Mouse (Mus musculus): Measurements from ENCODE around the gene Cdh16. TPM values are rescaled to one million over a fixed set of nuclear protein-coding genes. Genes with fewer than 3 reads are reported as not detected.
A peak's percentile ranks its signal among the peaks of the same experiment; 100 is the strongest.

Gene Cdh16
- total RNA-seq, 1 experiment, result not detected

DNA sequence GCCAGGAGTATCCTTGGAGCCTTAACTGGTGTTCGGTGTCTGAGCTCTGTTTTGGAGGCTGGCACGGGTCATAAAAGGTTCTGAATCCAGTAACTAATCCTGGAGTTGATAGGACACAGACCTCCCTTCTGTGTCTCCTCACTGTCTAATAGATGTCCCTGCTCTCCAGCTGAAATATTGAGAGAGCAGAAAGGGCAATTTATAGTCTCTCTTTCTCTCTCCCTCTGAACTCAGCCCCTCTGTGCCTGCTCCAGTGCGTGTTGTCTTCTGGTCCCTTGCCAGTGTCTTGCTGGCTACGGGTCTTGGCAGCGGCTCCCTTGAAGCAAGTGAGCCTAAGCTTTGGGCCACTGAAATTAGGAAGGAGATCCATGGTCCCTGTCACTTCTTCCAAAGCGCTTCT lies 26.5 kb downstream of the Cdh16 start:
- TF ChIP-seq ZNF384 (IDR thresholded peaks at IDR 0.05; ENCODE audit: low read depth, low read length) (no peak), MAFK (IDR thresholded peaks at IDR 0.05; ENCODE audit: insufficient read depth, low read depth, low read length) (no peak), HCFC1 (IDR thresholded peaks at IDR 0.05; ENCODE audit: borderline replicate concordance, insufficient read depth, low read length) (no peak), ZC3H11A (IDR thresholded peaks at IDR 0.05; ENCODE audit: borderline replicate concordance, low read depth, low read length) (no peak), CHD2 (IDR thresholded peaks at IDR 0.05; ENCODE audit: low read depth, low read length) (no peak)
- Histone ChIP-seq H3K36me3 (ENCODE audit: control insufficient read depth, insufficient read depth, low read length, poor library complexity, severe bottlenecking) (peaks cover 27% of the 10 kb centered on the region), H3K9me3 (ENCODE audit: control insufficient read depth, insufficient read depth, low read depth, low read length) (no peaks in the 10 kb centered on the region), H3K27ac (ENCODE audit: insufficient read depth, low read depth, low read length, poor library complexity, severe bottlenecking) (no peak overlapping the region), H3K4me1 (ENCODE audit: control insufficient read depth in 2 of 2, insufficient read depth in 2 of 2, low read length in 2 of 2, poor library complexity in 1 of 2) (peaks cover 3 to 9% of the 10 kb centered on the region in 2 experiments; a peak in 2 of 4 replicates), H3K9ac (ENCODE audit: insufficient read depth, low read depth, low read length, poor library complexity, severe bottlenecking) (no peak overlapping the region), H3K4me3 (ENCODE audit: insufficient read depth in 1 of 2, low read depth in 1 of 2, low read length in 2 of 2, poor library complexity in 1 of 2, severe bottlenecking in 1 of 2) (no peak overlapping the region)
- no peak for DNase-seq (ENCODE audit: low read depth, low spot score)
- in situ Hi-C loops (cut with MboI; ENCODE audit: low sequenced_read_pairs in 2 of 2, unreplicated experiment in 2 of 2), result no loop called here

DNA sequence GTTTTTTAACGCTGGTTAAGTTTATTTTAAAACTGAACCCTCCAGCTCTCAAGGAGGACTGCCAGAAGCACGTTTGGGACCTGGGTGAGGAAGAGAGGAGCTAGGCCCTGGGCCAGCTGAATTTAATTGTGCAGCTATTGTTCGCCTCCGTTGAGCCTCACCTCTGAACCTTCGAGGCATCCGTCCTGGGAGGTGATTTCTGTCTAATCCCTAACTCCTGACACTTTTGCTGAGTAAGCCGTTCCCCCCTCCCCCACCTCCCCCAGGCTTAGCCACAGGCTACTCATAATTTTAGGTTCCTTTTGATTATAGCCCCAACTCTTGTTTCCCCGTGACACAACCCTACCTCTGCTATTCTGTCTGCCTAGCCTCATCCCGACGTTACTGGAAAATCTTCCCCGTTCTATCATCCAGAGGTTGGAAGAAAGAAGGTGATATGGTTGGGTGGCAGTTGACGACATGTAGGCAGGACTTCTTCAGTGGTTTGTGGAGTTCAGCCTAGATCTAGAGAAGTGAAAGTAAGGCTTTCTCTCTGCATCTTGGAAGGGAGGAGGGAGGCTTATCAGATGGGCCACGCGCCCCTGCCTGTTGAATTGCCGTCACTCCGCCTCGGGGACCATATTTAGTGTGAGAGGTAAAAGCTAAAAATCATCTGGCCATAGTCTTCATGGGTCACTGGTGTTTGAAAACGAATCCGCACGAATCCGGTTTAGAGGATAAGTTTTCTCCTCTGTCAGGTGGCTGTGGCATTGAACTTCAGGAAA lies 28.2 kb downstream of the Cdh16 start:
- Histone ChIP-seq H3K9ac (ENCODE audit: insufficient read depth, low read depth, low read length, poor library complexity, severe bottlenecking) (no peak overlapping the region), H3K27ac (ENCODE audit: insufficient read depth, low read depth, low read length, poor library complexity, severe bottlenecking) (no peak overlapping the region), H3K9me3 (ENCODE audit: control insufficient read depth, insufficient read depth, low read depth, low read length) (no peaks in the 10 kb centered on the region), H3K4me1 (ENCODE audit: control insufficient read depth in 2 of 2, insufficient read depth in 2 of 2, low read length in 2 of 2, poor library complexity in 1 of 2) (peaks cover 4 to 5% of the 10 kb centered on the region in 2 experiments), H3K36me3 (ENCODE audit: control insufficient read depth, insufficient read depth, low read length, poor library complexity, severe bottlenecking) (peaks cover 27% of the 10 kb centered on the region), H3K4me3 (ENCODE audit: insufficient read depth in 1 of 2, low read depth in 1 of 2, low read length in 2 of 2, poor library complexity in 1 of 2, severe bottlenecking in 1 of 2) (no peak overlapping the region)
- in situ Hi-C loops (cut with MboI; ENCODE audit: low sequenced_read_pairs in 2 of 2, unreplicated experiment in 2 of 2), result no loop called here
- DNase-seq (ENCODE audit: low read depth, low spot score), result no peak
- peak; percentile 66; the same call in 1 of the 2 replicates for TF ChIP-seq MAFK (IDR thresholded peaks at IDR 0.05; ENCODE audit: insufficient read depth, low read depth, low read length)
- no peak for TF ChIP-seq CHD2 (IDR thresholded peaks at IDR 0.05; ENCODE audit: low read depth, low read length)

DNA sequence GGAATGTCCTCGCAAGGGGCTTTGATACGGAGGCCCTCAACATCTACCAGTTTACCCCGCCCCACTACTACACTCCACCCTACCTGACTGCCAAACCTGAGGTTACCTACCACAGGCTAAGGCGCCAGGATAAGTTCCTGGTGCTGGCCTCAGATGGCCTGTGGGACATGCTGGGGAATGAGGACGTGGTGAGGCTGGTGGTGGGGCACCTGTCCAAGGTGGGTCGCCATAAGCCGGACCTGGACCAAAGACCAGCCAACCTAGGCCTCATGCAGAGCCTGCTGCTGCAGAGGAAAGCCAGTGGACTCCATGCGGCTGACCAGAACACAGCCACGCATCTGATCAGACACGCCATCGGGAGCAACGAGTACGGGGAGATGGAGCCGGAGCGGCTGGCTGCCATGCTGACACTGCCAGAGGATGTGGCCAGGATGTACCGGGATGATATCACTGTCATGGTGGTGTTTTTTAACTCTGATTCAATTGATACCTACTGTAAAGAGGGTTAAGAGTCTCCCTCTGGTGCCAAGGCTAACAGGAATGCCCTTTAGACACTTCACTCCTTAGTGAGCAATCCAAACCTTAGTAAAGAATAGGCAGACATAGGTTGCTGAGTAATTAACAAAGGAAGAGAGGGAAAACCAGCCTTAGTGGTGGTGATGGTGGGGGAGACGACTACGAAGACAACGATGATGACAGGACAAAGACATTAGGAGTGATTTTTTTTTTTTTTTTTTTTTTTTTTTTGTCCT lies 29.4 kb downstream of the Cdh16 start:
- in situ Hi-C loops (cut with MboI; ENCODE audit: low sequenced_read_pairs in 2 of 2, unreplicated experiment in 2 of 2), result no loop called here
- no peak overlapping the region for H3K9ac ChIP-seq (ENCODE audit: insufficient read depth, low read depth, low read length, poor library complexity, severe bottlenecking)

DNA sequence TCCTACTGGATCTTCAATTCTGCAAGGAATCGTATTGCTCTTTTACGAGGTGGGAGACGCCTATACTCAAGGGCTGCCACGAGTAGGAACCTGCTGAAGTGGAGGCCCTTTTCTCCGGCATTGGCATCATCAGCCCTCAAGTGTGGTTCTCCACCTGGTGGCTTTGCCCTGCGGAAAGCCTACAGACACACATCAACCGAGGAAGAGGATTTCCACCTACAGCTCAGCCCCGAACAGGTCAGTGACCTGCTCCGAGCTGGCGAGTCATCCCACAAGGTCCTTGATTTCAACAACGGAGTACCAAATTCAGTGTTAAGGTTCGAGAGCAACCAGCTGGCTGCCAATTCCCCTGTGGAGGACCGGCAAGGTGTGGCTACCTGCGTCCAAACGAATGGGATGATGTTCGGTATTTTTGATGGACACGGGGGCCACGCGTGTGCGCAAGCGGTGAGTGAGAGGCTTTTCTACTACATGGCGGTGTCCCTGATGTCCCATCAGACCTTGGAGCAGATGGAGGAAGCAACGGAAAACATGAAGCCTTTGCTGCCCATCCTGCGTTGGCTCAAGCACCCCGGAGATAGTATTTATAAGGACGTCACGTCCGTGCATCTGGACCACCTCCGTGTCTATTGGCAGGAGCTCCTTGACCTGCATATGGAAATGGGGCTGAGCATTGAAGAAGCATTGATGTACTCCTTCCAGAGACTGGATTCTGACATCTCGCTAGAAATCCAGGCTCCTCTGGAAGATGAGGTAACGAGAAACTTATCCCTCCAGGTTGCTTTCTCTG lies 30.5 kb downstream of the Cdh16 start:
- H3K4me1 ChIP-seq (ENCODE audit: control insufficient read depth in 2 of 2, insufficient read depth in 2 of 2, low read length in 2 of 2, poor library complexity in 1 of 2), result peaks cover 8% of the 10 kb centered on the region in 2 experiments; a peak in 3 of 4 replicates
- TF ChIP-seq CHD2 (IDR thresholded peaks at IDR 0.05; ENCODE audit: low read depth, low read length), result no peak
- no peak for TF ChIP-seq ZNF384 (IDR thresholded peaks at IDR 0.05; ENCODE audit: low read depth, low read length)
- TF ChIP-seq ZC3H11A (IDR thresholded peaks at IDR 0.05; ENCODE audit: borderline replicate concordance, low read depth, low read length), result no peak
- no peak for TF ChIP-seq HCFC1 (IDR thresholded peaks at IDR 0.05; ENCODE audit: borderline replicate concordance, insufficient read depth, low read length)
- TF ChIP-seq MAFK (IDR thresholded peaks at IDR 0.05; ENCODE audit: insufficient read depth, low read depth, low read length), result no peak
- peaks cover 24% of the 10 kb centered on the region for H3K36me3 ChIP-seq (ENCODE audit: control insufficient read depth, insufficient read depth, low read length, poor library complexity, severe bottlenecking)
- in situ Hi-C loops (cut with MboI; ENCODE audit: low sequenced_read_pairs in 2 of 2, unreplicated experiment in 2 of 2), result no loop called here
- H3K9me3 ChIP-seq (ENCODE audit: control insufficient read depth, insufficient read depth, low read depth, low read length), result no peaks in the 10 kb centered on the region
- H3K27ac ChIP-seq (ENCODE audit: insufficient read depth, low read depth, low read length, poor library complexity, severe bottlenecking), result no peak overlapping the region
- H3K4me3 ChIP-seq (ENCODE audit: insufficient read depth in 1 of 2, low read depth in 1 of 2, low read length in 2 of 2, poor library complexity in 1 of 2, severe bottlenecking in 1 of 2), result no peak overlapping the region
- no peak overlapping the region for H3K9ac ChIP-seq (ENCODE audit: insufficient read depth, low read depth, low read length, poor library complexity, severe bottlenecking)
- DNase-seq (ENCODE audit: low read depth, low spot score), result no peak

More for the DNA sequence above, 29.4 kb downstream of the Cdh16 start:
- no peak overlapping the region for H3K27ac ChIP-seq (ENCODE audit: insufficient read depth, low read depth, low read length, poor library complexity, severe bottlenecking)
- peaks cover 8% of the 10 kb centered on the region in 2 experiments; a peak in 3 of 4 replicates for H3K4me1 ChIP-seq (ENCODE audit: control insufficient read depth in 2 of 2, insufficient read depth in 2 of 2, low read length in 2 of 2, poor library complexity in 1 of 2)
- H3K36me3 ChIP-seq (ENCODE audit: control insufficient read depth, insufficient read depth, low read length, poor library complexity, severe bottlenecking), result peaks cover 27% of the 10 kb centered on the region
- no peak for DNase-seq (ENCODE audit: low read depth, low spot score)
- H3K4me3 ChIP-seq (ENCODE audit: insufficient read depth in 1 of 2, low read depth in 1 of 2, low read length in 2 of 2, poor library complexity in 1 of 2, severe bottlenecking in 1 of 2), result no peak overlapping the region
- no peaks in the 10 kb centered on the region for H3K9me3 ChIP-seq (ENCODE audit: control insufficient read depth, insufficient read depth, low read depth, low read length)
- TF ChIP-seq CHD2 (IDR thresholded peaks at IDR 0.05; ENCODE audit: low read depth, low read length) (no peak), ZC3H11A (IDR thresholded peaks at IDR 0.05; ENCODE audit: borderline replicate concordance, low read depth, low read length) (no peak), ZNF384 (IDR thresholded peaks at IDR 0.05; ENCODE audit: low read depth, low read length) (no peak), MAFK (IDR thresholded peaks at IDR 0.05; ENCODE audit: insufficient read depth, low read depth, low read length) (no peak), HCFC1 (IDR thresholded peaks at IDR 0.05; ENCODE audit: borderline replicate concordance, insufficient read depth, low read length) (no peak)
